ENCODE assay signal across 47 mouse cellular contexts in the genomic region with DNA sequence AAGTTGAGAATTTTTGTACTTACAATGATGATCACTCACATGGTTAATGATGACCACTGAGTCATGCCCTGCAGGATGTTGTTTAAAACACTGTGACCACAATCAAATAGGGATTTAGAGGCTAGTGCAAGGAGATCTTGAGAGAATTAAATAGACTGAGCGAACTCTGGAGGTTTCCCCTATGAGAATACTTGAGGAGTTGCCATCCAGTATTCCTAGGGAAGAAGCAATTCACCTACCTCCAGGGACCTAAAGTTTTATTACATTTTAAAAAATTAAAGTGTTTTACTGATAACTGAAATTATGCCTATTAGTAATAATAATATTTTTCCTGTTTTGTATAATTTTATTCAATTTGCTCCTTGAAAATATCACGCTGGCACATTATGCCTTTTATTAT. TPM values are rescaled to one million over a fixed set of nuclear protein-coding genes. Genes with fewer than 3 reads are reported as not detected.
"Had no signal": no experiment of that assay in that cellular context is flagged by ENCODE, and none has a peak within 500 bp of the region (broad histone marks: within the 10 kb centered on the region; RNA-seq: fewer than 3 reads in every experiment).

A gene (minus strand): TSS at position 101 of the 400 bp plus-strand sequence.

- H3K27ac ChIP-seq: limb, embryonic 10.5 days; limb, embryonic 12.5 days; limb, embryonic 13.5 days; limb, embryonic 15.5 days; liver, embryonic 12.5 days; liver, embryonic 13.5 days; liver, embryonic 14.5 days; liver, embryonic 15.5 days; lung, embryonic 15.5 days; macrophage; midbrain, embryonic 10.5 days; midbrain, embryonic 12.5 days; midbrain, embryonic 13.5 days; midbrain, embryonic 15.5 days; neural tube, embryonic 12.5 days had no signal

- H3K9me3 ChIP-seq: limb, embryonic 10.5 days; limb, embryonic 13.5 days; limb, embryonic 15.5 days; liver, embryonic 13.5 days; liver, embryonic 15.5 days; lung, embryonic 15.5 days; megakaryocyte, embryonic 14.5 days had no signal

- DNase-seq: left cerebral cortex, postnatal 4 days; liver; liver, embryonic 13.5 days; liver, postnatal 0 days; lung, adult 18-20 months; lung, adult 2 months; lung, embryonic 14.5 days; lung, postnatal 10 days; lung, postnatal 14 days; lung, postnatal 36 days; lung, postnatal 4 days; midbrain, embryonic 14.5 days had no signal

- ATAC-seq: liver, embryonic 12.5 days; liver, postnatal 0 days; lung, postnatal 0 days; midbrain, embryonic 13.5 days; midbrain, embryonic 15.5 days; midbrain, embryonic 16.5 days had no signal

- H3K4me3 ChIP-seq: limb, embryonic 10.5 days; limb, embryonic 12.5 days; limb, embryonic 13.5 days; limb, embryonic 15.5 days; liver, embryonic 12.5 days; liver, embryonic 13.5 days; liver, embryonic 15.5 days; lung, embryonic 15.5 days; megakaryocyte, embryonic 14.5 days; midbrain, embryonic 10.5 days; midbrain, embryonic 12.5 days; midbrain, embryonic 13.5 days; midbrain, embryonic 15.5 days; myocyte; neural tube, embryonic 12.5 days had no signal

- H3K4me2 ChIP-seq: limb, embryonic 12.5 days; limb, embryonic 13.5 days; limb, embryonic 15.5 days; liver, embryonic 11.5 days; liver, embryonic 12.5 days; liver, embryonic 13.5 days; liver, embryonic 15.5 days; lung, embryonic 14.5 days; lung, embryonic 15.5 days; midbrain, embryonic 11.5 days; midbrain, embryonic 12.5 days; midbrain, embryonic 13.5 days; midbrain, embryonic 15.5 days; neural tube, embryonic 12.5 days had no signal

- H3K9ac ChIP-seq: limb, embryonic 12.5 days; limb, embryonic 13.5 days; limb, embryonic 15.5 days; liver, embryonic 12.5 days; liver, embryonic 13.5 days; liver, embryonic 14.5 days; liver, embryonic 15.5 days; liver, postnatal 0 days; lung, embryonic 14.5 days; lung, embryonic 15.5 days; midbrain, embryonic 12.5 days; midbrain, embryonic 13.5 days; midbrain, embryonic 15.5 days; neural tube, embryonic 12.5 days had no signal

- H3K36me3 ChIP-seq: limb, embryonic 10.5 days; limb, embryonic 12.5 days; limb, embryonic 13.5 days; limb, embryonic 15.5 days; liver, embryonic 12.5 days; liver, embryonic 13.5 days; liver, embryonic 15.5 days; lung, embryonic 15.5 days; midbrain, embryonic 10.5 days; midbrain, embryonic 12.5 days; midbrain, embryonic 13.5 days; midbrain, embryonic 15.5 days; neural tube, embryonic 12.5 days had no signal

- H3K4me1 ChIP-seq: limb, embryonic 10.5 days; limb, embryonic 12.5 days; limb, embryonic 13.5 days; limb, embryonic 15.5 days; liver, embryonic 12.5 days; liver, embryonic 13.5 days; liver, embryonic 15.5 days; lung, embryonic 15.5 days; megakaryocyte, embryonic 14.5 days; midbrain, embryonic 10.5 days; midbrain, embryonic 12.5 days; midbrain, embryonic 13.5 days; midbrain, embryonic 15.5 days; neural tube, embryonic 12.5 days had no signal

- H3K27me3 ChIP-seq: limb, embryonic 12.5 days; limb, embryonic 13.5 days; limb, embryonic 15.5 days; liver, embryonic 12.5 days; liver, embryonic 13.5 days; liver, embryonic 15.5 days; lung, embryonic 15.5 days; megakaryocyte, embryonic 14.5 days; midbrain, embryonic 12.5 days; midbrain, embryonic 13.5 days; midbrain, embryonic 15.5 days; neural tube, embryonic 12.5 days had no signal

RNA-seq across cellular contexts. Expression of the gene that starts here (rescaled TPM):
- total RNA-seq: left cerebral cortex, postnatal 10 days; left cerebral cortex, postnatal 14 days; left cerebral cortex, postnatal 25 days; left cerebral cortex, postnatal 36 days; left cerebral cortex, postnatal 4 days; liver, adult 2 months; megakaryocyte progenitor cell, adult 5-6 weeks; megakaryocyte, adult 5-6 weeks; megakaryocyte-erythroid progenitor cell, adult 5-6 weeks; midbrain, postnatal 0 days; monocyte, adult 5-6 weeks had no signal
- polyA plus RNA-seq: limb, embryonic 10.5 days; limb, embryonic 11.5 days; limb, embryonic 12.5 days; limb, embryonic 13.5 days; limb, embryonic 14.5 days; limb, embryonic 15.5 days; liver, adult 2 months; liver, embryonic 11.5 days; liver, embryonic 12.5 days; liver, embryonic 13.5 days; liver, embryonic 14.5 days; liver, embryonic 15.5 days; liver, embryonic 16.5 days; liver, postnatal 0 days; lung, adult 2 months; lung, embryonic 14.5 days; lung, embryonic 15.5 days; lung, embryonic 16.5 days; lung, postnatal 0 days; macrophage; midbrain, embryonic 10.5 days; midbrain, embryonic 11.5 days; midbrain, embryonic 12.5 days; midbrain, embryonic 13.5 days; midbrain, embryonic 14.5 days; midbrain, embryonic 15.5 days; midbrain, embryonic 16.5 days; midbrain, postnatal 0 days; myocyte; neural tube, embryonic 11.5 days; neural tube, embryonic 12.5 days had no signal
